Mouse (Mus musculus): Measurements from ENCODE around the gene St6galnac6. TPM values are rescaled to one million over a fixed set of nuclear protein-coding genes. Genes with fewer than 3 reads are reported as not detected.

Gene St6galnac6
- polyA plus RNA-seq, 1 experiment from 2014 or later, result 21.6 TPM

- Histone ChIP-seq H3K36me3 (ENCODE audit: control insufficient read depth, insufficient read depth) (no peaks in the 10 kb centered on the region), H3K4me3 (replicated peaks; ENCODE audit: low read length) (no peak overlapping the region), H3K4me1 (replicated peaks; ENCODE audit: control insufficient read depth, insufficient read depth, low read length) (peaks cover 10% of the 10 kb centered on the region), H3K9ac (replicated peaks; ENCODE audit: low read depth, low read length) (no peak overlapping the region), H3K9me3 (ENCODE audit: control insufficient read depth, low read length) (no peaks in the 10 kb centered on the region), H3K27ac (ENCODE audit: low read length) (no peak overlapping the region), H3K27me3 (replicated peaks; ENCODE audit: control insufficient read depth, insufficient read depth, low read length) (no peaks in the 10 kb centered on the region), H3K4me2 (ENCODE audit: low read length) (no peak overlapping the region)
- ATAC-seq, result no peak
- 90% methylated on average over 5 of the region's 5 CpGs for WGBS
Measured at GRCm38 (mm10) chr2:32597699-32598098, 1.8 kb upstream of the St6galnac6 start.

- Histone ChIP-seq H3K27ac (ENCODE audit: low read length) (no peak overlapping the region), H3K27me3 (replicated peaks; ENCODE audit: control insufficient read depth, insufficient read depth, low read length) (no peaks in the 10 kb centered on the region), H3K4me1 (replicated peaks; ENCODE audit: control insufficient read depth, insufficient read depth, low read length) (peaks cover 10% of the 10 kb centered on the region), H3K4me2 (ENCODE audit: low read length) (no peak overlapping the region), H3K9me3 (ENCODE audit: control insufficient read depth, low read length) (no peaks in the 10 kb centered on the region), H3K4me3 (replicated peaks; ENCODE audit: low read length) (no peak overlapping the region), H3K9ac (replicated peaks; ENCODE audit: low read depth, low read length) (no peak overlapping the region), H3K36me3 (ENCODE audit: control insufficient read depth, insufficient read depth) (no peaks in the 10 kb centered on the region)
- ATAC-seq, result no peak
- 84% methylated on average over 8 of the region's 8 CpGs for WGBS
Measured at GRCm38 (mm10) chr2:32598506-32598905, 1.0 kb upstream of the St6galnac6 start.

GRCm38 (mm10) chr2:32601417-32602065 is 2.0 kb downstream of the St6galnac6 start:
- ATAC-seq, result no peak
- Histone ChIP-seq H3K4me3 (replicated peaks; ENCODE audit: low read length) (no peak overlapping the region), H3K36me3 (ENCODE audit: control insufficient read depth, insufficient read depth) (no peaks in the 10 kb centered on the region), H3K9ac (replicated peaks; ENCODE audit: low read depth, low read length) (no peak overlapping the region), H3K27me3 (replicated peaks; ENCODE audit: control insufficient read depth, insufficient read depth, low read length) (no peaks in the 10 kb centered on the region), H3K9me3 (ENCODE audit: control insufficient read depth, low read length) (no peaks in the 10 kb centered on the region), H3K4me1 (replicated peaks; ENCODE audit: control insufficient read depth, insufficient read depth, low read length) (peaks cover 10% of the 10 kb centered on the region), H3K4me2 (ENCODE audit: low read length) (no peak overlapping the region), H3K27ac (ENCODE audit: low read length) (no peak overlapping the region)
- 35% methylated on average over 8 of the region's 8 CpGs for WGBS

- peak overlapping the region; percentile 47 for H3K4me2 ChIP-seq (ENCODE audit: low read length)
- peak overlapping the region; percentile 31 for H3K4me3 ChIP-seq (replicated peaks; ENCODE audit: low read length)
- ATAC-seq, result no peak
- WGBS, result 0% methylated on average over 11 of the region's 11 CpGs
- H3K4me1 ChIP-seq (replicated peaks; ENCODE audit: control insufficient read depth, insufficient read depth, low read length), result peaks cover 9% of the 10 kb centered on the region
- H3K36me3 ChIP-seq (ENCODE audit: control insufficient read depth, insufficient read depth), result no peaks in the 10 kb centered on the region
- H3K9ac ChIP-seq (replicated peaks; ENCODE audit: low read depth, low read length), result no peak overlapping the region
- 0 out of 2 replicates have a peak, but pooled peaks cover 2% of the 10 kb centered on the region for H3K27me3 ChIP-seq (replicated peaks; ENCODE audit: control insufficient read depth, insufficient read depth, low read length)
- no peaks in the 10 kb centered on the region for H3K9me3 ChIP-seq (ENCODE audit: control insufficient read depth, low read length)
- no peak overlapping the region for H3K27ac ChIP-seq (ENCODE audit: low read length)
Measured at GRCm38 (mm10) chr2:32602600-32603054, 3.1 kb downstream of the St6galnac6 start.

GRCm38 (mm10) chr2:32604631-32605030 is 5.1 kb downstream of the St6galnac6 start:
- Histone ChIP-seq H3K4me2 (ENCODE audit: low read length) (no peak overlapping the region), H3K9ac (replicated peaks; ENCODE audit: low read depth, low read length) (no peak overlapping the region), H3K9me3 (ENCODE audit: control insufficient read depth, low read length) (no peaks in the 10 kb centered on the region), H3K4me1 (replicated peaks; ENCODE audit: control insufficient read depth, insufficient read depth, low read length) (peaks cover 18% of the 10 kb centered on the region), H3K27me3 (replicated peaks; ENCODE audit: control insufficient read depth, insufficient read depth, low read length) (0 out of 2 replicates have a peak, but pooled peaks cover 2% of the 10 kb centered on the region), H3K4me3 (replicated peaks; ENCODE audit: low read length) (no peak overlapping the region), H3K36me3 (ENCODE audit: control insufficient read depth, insufficient read depth) (no peaks in the 10 kb centered on the region), H3K27ac (ENCODE audit: low read length) (no peak overlapping the region)
- WGBS, result 58% methylated on average over 10 of the region's 10 CpGs
- ATAC-seq, result no peak

GRCm38 (mm10) chr2:32606161-32607142 is 6.9 kb downstream of the St6galnac6 start:
- Histone ChIP-seq H3K9me3 (ENCODE audit: control insufficient read depth, low read length) (no peaks in the 10 kb centered on the region), H3K27me3 (replicated peaks; ENCODE audit: control insufficient read depth, insufficient read depth, low read length) (0 out of 2 replicates have a peak, but pooled peaks cover 2% of the 10 kb centered on the region), H3K27ac (ENCODE audit: low read length) (no peak overlapping the region), H3K4me3 (replicated peaks; ENCODE audit: low read length) (peak overlapping the region; percentile 60), H3K4me1 (replicated peaks; ENCODE audit: control insufficient read depth, insufficient read depth, low read length) (peaks cover 26% of the 10 kb centered on the region), H3K4me2 (ENCODE audit: low read length) (peak overlapping the region; percentile 63), H3K9ac (replicated peaks; ENCODE audit: low read depth, low read length) (peak overlapping the region; percentile 80), H3K36me3 (ENCODE audit: control insufficient read depth, insufficient read depth) (no peaks in the 10 kb centered on the region)
- ATAC-seq, result peak; percentile 88
- 11% methylated on average over 53 of the region's 55 CpGs for WGBS

- WGBS, result 6% methylated on average over 34 of the region's 34 CpGs
- peak overlapping the region; percentile 60 for H3K4me3 ChIP-seq (replicated peaks; ENCODE audit: low read length)
- peak; percentile 26 for ATAC-seq
- peaks cover 23% of the 10 kb centered on the region for H3K4me1 ChIP-seq (replicated peaks; ENCODE audit: control insufficient read depth, insufficient read depth, low read length)
- no peaks in the 10 kb centered on the region for H3K36me3 ChIP-seq (ENCODE audit: control insufficient read depth, insufficient read depth)
- H3K9me3 ChIP-seq (ENCODE audit: control insufficient read depth, low read length), result no peaks in the 10 kb centered on the region
- 0 out of 2 replicates have a peak, but pooled peaks cover 2% of the 10 kb centered on the region for H3K27me3 ChIP-seq (replicated peaks; ENCODE audit: control insufficient read depth, insufficient read depth, low read length)
- H3K4me2 ChIP-seq (ENCODE audit: low read length), result peak overlapping the region; percentile 63
- H3K9ac ChIP-seq (replicated peaks; ENCODE audit: low read depth, low read length), result peak overlapping the region; percentile 80
- no peak overlapping the region for H3K27ac ChIP-seq (ENCODE audit: low read length)
Measured at GRCm38 (mm10) chr2:32607262-32607947, 7.9 kb downstream of the St6galnac6 start.

GRCm38 (mm10) chr2:32608141-32608777 is 8.8 kb downstream of the St6galnac6 start:
- ATAC-seq, result 0 out of 2 replicates have a peak, but pooled peaks have one; percentile 27
- Histone ChIP-seq H3K9me3 (ENCODE audit: control insufficient read depth, low read length) (no peaks in the 10 kb centered on the region), H3K27me3 (replicated peaks; ENCODE audit: control insufficient read depth, insufficient read depth, low read length) (0 out of 2 replicates have a peak, but pooled peaks cover 2% of the 10 kb centered on the region), H3K36me3 (ENCODE audit: control insufficient read depth, insufficient read depth) (no peaks in the 10 kb centered on the region), H3K4me2 (ENCODE audit: low read length) (peak overlapping the region; percentile 63), H3K9ac (replicated peaks; ENCODE audit: low read depth, low read length) (no peak overlapping the region), H3K4me3 (replicated peaks; ENCODE audit: low read length) (peak overlapping the region; percentile 14; the same call in 1 of the 2 replicates), H3K4me1 (replicated peaks; ENCODE audit: control insufficient read depth, insufficient read depth, low read length) (peaks cover 20% of the 10 kb centered on the region), H3K27ac (ENCODE audit: low read length) (no peak overlapping the region)
- 13% methylated on average over 25 of the region's 25 CpGs for WGBS

Measured in forebrain, embryonic 16.5 days (tissue).